Mouse (Mus musculus) lung, embryonic 16.5 days (tissue): ENCODE measurements at regions not wholly inside any gene's neighbourhood (a gene's known extent, or its start where the extent isn't known, plus 50 kb on each side); places are given as distances from the start of the nearest gene placed in this dataset.

Experiments used
- ATAC-seq: fragments of 200-750 bp; cut with Nextera tagmentation; 2 replicates; pipeline ENCODE4 v1.8.0; 2017; ENCODE audit warnings: low read depth, mild to moderate bottlenecking, moderate library complexity
- H3K27ac ChIP-seq: fragments of 300-500 bp; sonication (generic); 2 replicates; pipeline ENCODE4 v1.5.1; 2014; ENCODE audit warnings: mild to moderate bottlenecking, control low read depth, low read length
- H3K27me3 ChIP-seq: fragments of 300-500 bp; sonication (generic); 2 replicates; pipeline ENCODE4 v1.6.1; 2014; ENCODE audit warnings: low read depth, low read length, mixed read lengths; ENCODE audit not compliant: control insufficient read depth, insufficient read depth
- H3K36me3 ChIP-seq: fragments of 300-500 bp; sonication (generic); 2 replicates; pipeline ENCODE4 v1.6.1; 2014; ENCODE audit warnings: low read length; ENCODE audit not compliant: control insufficient read depth, insufficient read depth
- H3K4me1 ChIP-seq: fragments of 300-500 bp; sonication (generic); replicated peaks from 2 replicates; pipeline ENCODE4 v1.6.1; 2014; ENCODE audit warnings: low read length, mixed read lengths; ENCODE audit not compliant: control insufficient read depth, insufficient read depth
- H3K4me2 ChIP-seq: fragments of 300-500 bp; sonication (generic); 2 replicates; pipeline ENCODE4 v1.6.1; 2014; ENCODE audit warnings: low read depth, low read length, control low read depth
- H3K4me3 ChIP-seq: fragments of 300-500 bp; sonication (generic); 2 replicates; pipeline ENCODE4 v1.5.1; 2014; ENCODE audit warnings: mild to moderate bottlenecking, low read length, control low read depth
- H3K9ac ChIP-seq: fragments of 300-500 bp; sonication (generic); 2 replicates; pipeline ENCODE4 v1.6.1; 2014; ENCODE audit warnings: low read length, control low read depth
- H3K9me3 ChIP-seq: fragments of 300-500 bp; sonication (generic); 2 replicates; pipeline ENCODE4 v1.6.1; 2016; ENCODE audit warnings: low read length; ENCODE audit not compliant: control insufficient read depth
- WGBS: fragments of 180-500 bp; shearing (Covaris S2); extraction: QIAGEN DNeasy Blood & Tissue Kit; methylation state at CpG from one replicate; pipeline ENCODE4 v1.1.7; 2014; 5-methylcytosine and 5-hydroxymethylcytosine counted together

GRCm38 (mm10) chr5:132817665-132818064, 274.5 kb upstream of the Auts2 start:
- H3K4me3 ChIP-seq = no peak overlapping the region
- no peaks in the 10 kb centered on the region; the same call in 1 of the 2 replicates for H3K9me3 ChIP-seq
- no peaks in the 10 kb centered on the region for H3K4me1 ChIP-seq
- H3K4me2 ChIP-seq = no peak overlapping the region
- no peak overlapping the region for H3K9ac ChIP-seq
- WGBS = 75% methylated on average over 9 of the region's 9 CpGs
- no peaks in the 10 kb centered on the region for H3K36me3 ChIP-seq
- no peaks in the 10 kb centered on the region for H3K27me3 ChIP-seq
- ATAC-seq = no peak
- H3K27ac ChIP-seq = no peak overlapping the region

- no peak overlapping the region for H3K4me2 ChIP-seq
- WGBS = 15% methylated on average over 4 of the region's 4 CpGs
- no peaks in the 10 kb centered on the region for H3K4me1 ChIP-seq
- H3K9ac ChIP-seq = no peak overlapping the region
- no peaks in the 10 kb centered on the region for H3K9me3 ChIP-seq
- H3K27ac ChIP-seq = no peak overlapping the region
- no peaks in the 10 kb centered on the region for H3K36me3 ChIP-seq
- no peak for ATAC-seq
- H3K27me3 ChIP-seq = no peaks in the 10 kb centered on the region; the same call in 1 of the 2 replicates
- no peak overlapping the region for H3K4me3 ChIP-seq
Observed at GRCm38 (mm10) chr5:132809181-132809580, 266.0 kb upstream of the Auts2 start.

DNA sequence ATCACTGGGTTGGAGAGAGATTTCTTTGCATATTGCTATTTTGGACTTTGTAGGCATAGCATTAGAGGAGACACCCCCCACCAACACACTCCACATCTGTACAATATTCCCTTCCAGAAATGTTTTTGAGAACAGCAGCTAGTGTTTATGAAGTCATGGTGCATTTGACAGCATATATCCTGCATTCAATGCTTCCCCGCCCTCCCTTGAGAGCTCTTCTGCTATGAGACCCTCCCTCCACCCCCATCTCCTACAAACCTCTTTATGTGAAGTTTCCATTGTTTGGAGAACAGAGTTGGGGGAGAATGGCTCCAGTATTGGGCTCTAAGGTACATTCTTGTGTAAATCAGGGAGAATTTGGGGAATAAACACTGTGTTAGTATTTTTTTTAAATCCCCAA, 252.9 kb upstream of the Auts2 start:
- no peaks in the 10 kb centered on the region for H3K27me3 ChIP-seq
- H3K4me2 ChIP-seq = no peak overlapping the region
- WGBS = 74% methylated on average over 1 of the region's 1 CpGs
- H3K4me3 ChIP-seq = no peak overlapping the region
- no peaks in the 10 kb centered on the region for H3K4me1 ChIP-seq
- H3K36me3 ChIP-seq = no peaks in the 10 kb centered on the region
- ATAC-seq = no peak
- no peak overlapping the region for H3K9ac ChIP-seq
- no peaks in the 10 kb centered on the region for H3K9me3 ChIP-seq
- H3K27ac ChIP-seq = no peak overlapping the region

DNA sequence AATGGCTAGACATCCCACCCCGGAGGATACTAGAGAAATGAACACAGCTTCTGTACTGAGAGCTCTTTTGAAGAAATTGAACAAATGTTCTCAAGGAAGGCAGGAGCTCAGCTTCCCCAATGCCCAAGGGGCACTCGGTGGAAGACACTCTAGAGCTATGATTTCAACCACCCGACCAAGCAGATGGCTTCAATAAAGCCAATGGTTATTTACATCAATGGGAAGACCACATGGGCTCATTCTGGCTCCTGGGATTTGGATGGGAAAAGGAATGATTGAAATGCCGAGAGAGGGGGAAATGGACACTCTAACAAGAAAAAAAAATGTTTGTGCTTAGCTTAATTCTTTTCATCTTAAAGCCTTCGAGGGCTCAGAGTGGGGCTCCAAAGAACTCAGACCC, 249.3 kb upstream of the Auts2 start:
- Histone ChIP-seq H3K27ac (no peak overlapping the region), H3K9me3 (no peaks in the 10 kb centered on the region), H3K4me1 (no peaks in the 10 kb centered on the region), H3K27me3 (no peaks in the 10 kb centered on the region), H3K4me2 (no peak overlapping the region), H3K4me3 (no peak overlapping the region), H3K9ac (no peak overlapping the region), H3K36me3 (no peaks in the 10 kb centered on the region)
- ATAC-seq = no peak
- WGBS = 67% methylated on average over 5 of the region's 5 CpGs

DNA sequence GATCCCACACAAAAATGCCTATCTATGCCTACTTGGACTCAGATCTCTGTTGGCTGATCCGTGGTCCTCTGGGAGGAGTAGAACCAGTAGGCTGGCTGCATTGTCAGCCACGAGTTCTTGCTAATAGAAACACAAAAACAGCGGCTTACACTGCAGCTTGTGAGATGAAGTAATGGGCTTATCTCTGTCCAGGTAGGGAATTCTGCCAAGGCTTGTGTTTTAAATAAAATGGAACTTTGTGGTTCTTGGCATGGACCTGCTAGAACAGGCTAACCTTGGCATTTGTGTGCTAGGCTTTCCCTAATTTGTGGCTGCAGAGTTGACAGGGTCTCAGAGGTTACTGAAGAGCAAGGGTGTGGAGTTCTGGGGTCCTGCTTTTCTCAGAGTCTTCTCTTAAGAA, 242.1 kb upstream of the Auts2 start:
- no peak overlapping the region for H3K4me2 ChIP-seq
- 56% methylated on average over 3 of the region's 3 CpGs for WGBS
- no peak overlapping the region for H3K27ac ChIP-seq
- ATAC-seq = no peak
- H3K36me3 ChIP-seq = no peaks in the 10 kb centered on the region
- no peaks in the 10 kb centered on the region for H3K4me1 ChIP-seq
- H3K9me3 ChIP-seq = no peaks in the 10 kb centered on the region
- H3K9ac ChIP-seq = no peak overlapping the region
- no peaks in the 10 kb centered on the region for H3K27me3 ChIP-seq
- H3K4me3 ChIP-seq = no peak overlapping the region

GRCm38 (mm10) chr5:132784791-132785190, 241.6 kb upstream of the Auts2 start:
- no peaks in the 10 kb centered on the region for H3K27me3 ChIP-seq
- ATAC-seq = no peak
- H3K9me3 ChIP-seq = no peaks in the 10 kb centered on the region
- no peak overlapping the region for H3K4me3 ChIP-seq
- H3K27ac ChIP-seq = no peak overlapping the region
- no peaks in the 10 kb centered on the region for H3K4me1 ChIP-seq
- WGBS = 60% methylated on average over 4 of the region's 4 CpGs
- no peak overlapping the region for H3K4me2 ChIP-seq
- H3K36me3 ChIP-seq = no peaks in the 10 kb centered on the region
- no peak overlapping the region for H3K9ac ChIP-seq

DNA sequence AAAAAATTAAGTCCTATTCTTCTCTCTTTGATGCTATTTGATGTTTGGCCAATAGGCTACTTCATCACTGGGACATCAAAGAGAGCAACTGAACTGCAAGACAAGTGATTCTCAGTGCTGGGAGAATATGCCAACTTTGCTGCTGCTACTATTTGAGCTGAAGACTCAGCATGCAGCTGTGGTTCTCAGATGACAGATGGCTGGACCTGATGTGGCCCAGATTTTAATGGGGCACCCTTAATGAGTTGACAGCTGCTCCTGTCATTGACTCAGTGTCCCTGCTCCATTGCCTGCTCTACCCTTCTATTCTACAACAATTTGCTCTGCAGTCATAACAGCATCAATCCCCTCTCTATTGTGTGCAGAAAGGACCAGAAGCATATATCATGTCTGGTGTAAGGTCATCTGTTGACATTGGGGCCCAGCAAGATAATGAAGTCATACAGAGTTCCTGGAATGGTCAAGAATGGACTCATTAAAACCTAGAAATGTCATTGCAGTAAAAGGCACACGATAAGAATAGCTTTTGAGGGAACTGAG, 231.1 kb upstream of the Auts2 start:
- Histone ChIP-seq H3K27ac (no peak overlapping the region), H3K4me2 (no peak overlapping the region), H3K27me3 (no peaks in the 10 kb centered on the region), H3K4me3 (no peak overlapping the region), H3K9me3 (no peaks in the 10 kb centered on the region), H3K4me1 (no peaks in the 10 kb centered on the region), H3K36me3 (no peaks in the 10 kb centered on the region), H3K9ac (no peak overlapping the region)
- WGBS = 54% methylated on average over 1 of the region's 1 CpGs
- no peak for ATAC-seq

DNA sequence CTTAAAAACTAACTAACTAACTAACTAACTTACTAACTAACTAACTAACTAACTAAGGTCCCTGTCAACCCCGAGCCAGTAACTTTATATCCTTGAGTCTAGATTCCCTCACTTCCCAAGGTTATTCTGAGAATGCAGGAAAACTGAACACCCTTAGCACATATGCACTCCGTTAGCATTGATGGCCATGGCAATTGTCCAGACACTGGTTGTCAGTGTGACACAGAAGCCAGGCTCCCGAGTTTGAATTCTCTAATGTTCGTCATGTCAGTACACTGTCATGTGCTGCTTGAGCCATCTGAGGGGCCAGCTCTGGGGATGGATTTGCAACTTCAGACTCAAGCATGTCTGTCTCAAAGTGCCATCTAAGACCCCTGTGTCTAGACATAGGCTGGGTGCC, 217.3 kb upstream of the Auts2 start:
- WGBS = 56% methylated on average over 4 of the region's 4 CpGs
- Histone ChIP-seq H3K27ac (no peak overlapping the region), H3K27me3 (no peaks in the 10 kb centered on the region), H3K9me3 (no peaks in the 10 kb centered on the region), H3K4me3 (no peak overlapping the region), H3K9ac (no peak overlapping the region), H3K4me2 (no peak overlapping the region), H3K4me1 (no peaks in the 10 kb centered on the region), H3K36me3 (no peaks in the 10 kb centered on the region)
- no peak for ATAC-seq

DNA sequence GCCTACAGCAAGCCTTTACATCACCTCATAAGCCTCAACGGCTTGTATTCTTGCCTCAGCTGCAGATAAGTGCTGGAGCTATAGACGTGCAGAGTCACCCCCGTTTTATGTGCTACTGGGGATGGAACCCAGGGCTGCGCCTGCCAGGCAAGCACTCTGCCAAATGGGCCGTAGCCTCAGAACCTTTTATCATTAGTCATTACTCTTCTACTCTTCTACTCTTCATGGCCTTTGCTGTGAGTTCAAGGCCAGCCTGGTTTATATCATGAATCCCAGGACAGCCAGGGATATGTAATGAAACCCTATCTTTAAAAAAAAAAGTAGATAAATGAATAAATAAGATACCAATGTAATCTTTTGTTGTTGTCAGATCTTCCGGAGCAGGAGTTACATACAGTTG, 216.6 kb upstream of the Auts2 start:
- ATAC-seq = no peak
- Histone ChIP-seq H3K36me3 (no peaks in the 10 kb centered on the region), H3K4me1 (no peaks in the 10 kb centered on the region), H3K27ac (no peak overlapping the region), H3K9me3 (no peaks in the 10 kb centered on the region), H3K4me2 (no peak overlapping the region), H3K27me3 (no peaks in the 10 kb centered on the region), H3K9ac (no peak overlapping the region), H3K4me3 (no peak overlapping the region)
- 58% methylated on average over 6 of the region's 6 CpGs for WGBS

- Histone ChIP-seq H3K4me2 (no peak overlapping the region), H3K4me3 (no peak overlapping the region), H3K27ac (no peak overlapping the region), H3K36me3 (no peaks in the 10 kb centered on the region), H3K4me1 (no peaks in the 10 kb centered on the region), H3K27me3 (no peaks in the 10 kb centered on the region), H3K9ac (no peak overlapping the region), H3K9me3 (no peaks in the 10 kb centered on the region)
- no peak for ATAC-seq
- 75% methylated on average over 10 of the region's 10 CpGs for WGBS
Observed at GRCm38 (mm10) chr5:132758941-132759340, 215.8 kb upstream of the Auts2 start.
